Mouse (Mus musculus) thymus, adult 2 months (tissue): ENCODE measurements around the gene Mfsd4b3. TPM values are rescaled to one million over a fixed set of nuclear protein-coding genes. Genes with fewer than 3 reads are reported as not detected.
A peak's percentile ranks its signal among the peaks of the same experiment; 100 is the strongest.
"Not testable (repeated sequence)": the region's sequence is repeated elsewhere in the genome, so short reads cannot be mapped to it uniquely, and the experiment has no call there.

Experiments
- DNase-seq: peaks from one replicate; pipeline ENCODE4 v3.0.0; 2021
- H3K27ac ChIP-seq: fragments of 200-500 bp; 2 replicates; pipeline ENCODE4 v1.5.1; 2012; ENCODE audit warnings: low read length, control low read depth; ENCODE audit not compliant: control insufficient read depth, insufficient read depth
- H3K27me3 ChIP-seq: fragments of 200-500 bp; 2 replicates; pipeline ENCODE4 v1.6.1; 2012; ENCODE audit warnings: mild to moderate bottlenecking, low read length, moderate library complexity, mixed read lengths; ENCODE audit not compliant: control insufficient read depth, insufficient read depth
- H3K36me3 ChIP-seq: fragments of 200-500 bp; 2 replicates; pipeline ENCODE4 v1.6.1; 2012; ENCODE audit warnings: mild to moderate bottlenecking, low read length, moderate library complexity; ENCODE audit not compliant: control insufficient read depth, insufficient read depth
- H3K4me1 ChIP-seq: fragments of 200-500 bp; replicated peaks from 2 replicates; pipeline ENCODE4 v1.6.1; 2012; ENCODE audit warnings: low read length; ENCODE audit not compliant: control insufficient read depth, insufficient read depth
- H3K4me3 ChIP-seq: fragments of 200-500 bp; 2 replicates; pipeline ENCODE4 v1.5.1; 2012; ENCODE audit warnings: mild to moderate bottlenecking, low read length, control low read depth, moderate library complexity; ENCODE audit not compliant: control insufficient read depth, insufficient read depth
- CTCF ChIP-seq: fragments of 200-500 bp; IDR thresholded peaks from 2 replicates; pipeline ENCODE4 v1.5.1; 2012; ENCODE audit warnings: mild to moderate bottlenecking, control low read depth, low read length, moderate library complexity, borderline replicate concordance; ENCODE audit not compliant: control insufficient read depth, poor library complexity, insufficient read depth; ENCODE audit errors: extremely low read depth
- POLR2A ChIP-seq: fragments of 200-500 bp; IDR thresholded peaks from 2 replicates; pipeline ENCODE4 v1.6.1; 2012; ENCODE audit warnings: mild to moderate bottlenecking, low read length, control low read depth, moderate library complexity; ENCODE audit not compliant: control insufficient read depth, poor library complexity, insufficient read depth; ENCODE audit errors: extremely low read depth
- WGBS: fragments of 180-500 bp; shearing (Covaris S2); methylation state at CpG from one replicate; pipeline ENCODE4 v1.1.7; 2018; 5-methylcytosine and 5-hydroxymethylcytosine counted together
- polyA plus RNA-seq: library from polyadenylated mRNA; depleted of rRNA; stranded (reverse); fragments of >200 nt; gene quantifications from 2 replicates; pipeline ENCODE4 v1.2.3, GENCODE M21; 2012; rRNA removed

Mfsd4b3 gene
- polyA plus RNA-seq: 0.82 and 1.2 TPM in 2 replicates

- Histone ChIP-seq H3K4me1 (peaks cover 6% of the 10 kb centered on the region; the same call in 1 of the 2 replicates), H3K27ac (no peak within 1 kb of the TSS), H3K27me3 (no peaks in the 10 kb centered on the region), H3K36me3 (no peaks in the 10 kb centered on the region), H3K4me3 (peak within 1 kb of the TSS; percentile 45)
- WGBS: 1% methylated on average over 38 of the region's 38 CpGs
- DNase-seq: peak; percentile 96
- TF ChIP-seq CTCF (peak; percentile 68; the same call in 1 of the 2 replicates), POLR2A (peak; percentile 53)
Measured at GRCm38 (mm10) chr10:39959761-39960440, at the start of gene Mfsd4b3. TSS of gene Mfsd4b3 (minus strand) at chr10:39960153.

GRCm38 (mm10) chr10:40009591-40009990 is 49.6 kb upstream of the Mfsd4b3 start:
- WGBS: 86% methylated on average over 11 of the region's 11 CpGs
- Histone ChIP-seq H3K36me3 (no peaks in the 10 kb centered on the region), H3K4me1 (peaks cover 6% of the 10 kb centered on the region; the same call in 1 of the 2 replicates), H3K27me3 (no peaks in the 10 kb centered on the region), H3K4me3 (no peak overlapping the region), H3K27ac (no peak overlapping the region)
- no peak for TF ChIP-seq CTCF
- no peak for TF ChIP-seq POLR2A
- no peak for DNase-seq

DNA sequence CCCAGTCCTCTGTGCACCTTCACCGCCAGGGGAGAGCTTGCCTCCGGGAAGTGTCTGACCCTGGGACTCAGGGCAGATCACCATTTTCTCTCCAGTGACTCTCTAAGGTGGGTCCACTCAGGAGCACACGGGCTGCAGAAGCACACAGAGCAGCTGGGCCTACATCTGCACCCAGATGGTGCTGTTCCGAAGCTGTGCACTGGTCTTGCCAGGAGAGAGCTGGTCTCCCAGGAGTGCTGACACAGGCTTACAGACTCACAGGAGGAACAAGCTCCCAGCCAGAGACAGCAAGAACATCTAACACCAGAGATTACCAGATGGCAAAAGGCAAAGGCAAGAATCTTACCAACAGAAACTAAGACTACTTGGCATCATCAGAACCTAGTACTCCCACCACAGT is 48.9 kb upstream of the Mfsd4b3 start:
- H3K4me1 ChIP-seq, H3K27me3 ChIP-seq, H3K4me3 ChIP-seq, H3K27ac ChIP-seq, H3K36me3 ChIP-seq, DNase-seq: not testable (repeated sequence)
- 94% methylated on average over 4 of the region's 4 CpGs for WGBS

DNA sequence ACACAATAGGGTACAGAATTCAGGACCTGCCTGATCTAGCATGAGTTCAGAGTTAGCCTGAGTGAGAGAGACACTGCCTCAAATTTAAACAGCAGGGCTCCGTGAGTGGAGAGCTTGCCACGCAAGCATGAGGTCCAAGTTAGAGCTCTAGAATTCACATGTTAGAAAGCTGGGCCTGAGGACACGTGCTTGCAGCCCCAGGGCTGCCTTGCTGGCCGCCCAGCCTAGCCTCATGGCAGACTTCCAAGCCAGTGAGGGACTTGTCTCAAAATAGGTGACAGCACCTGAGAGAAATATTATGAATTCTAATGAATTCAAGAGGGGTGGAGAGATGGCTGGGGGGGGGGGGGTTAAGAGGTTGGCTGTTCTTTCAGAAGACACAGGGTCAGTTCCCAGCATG is 48.0 kb upstream of the Mfsd4b3 start:
- Histone ChIP-seq H3K4me1 (peaks cover 6% of the 10 kb centered on the region; the same call in 1 of the 2 replicates), H3K36me3 (no peaks in the 10 kb centered on the region), H3K27ac (no peak overlapping the region), H3K4me3 (no peak overlapping the region), H3K27me3 (no peaks in the 10 kb centered on the region)
- no peak for DNase-seq
- 92% methylated on average over 4 of the region's 4 CpGs for WGBS
- TF ChIP-seq CTCF (no peak), POLR2A (no peak)

- 67% methylated on average over 10 of the region's 10 CpGs for WGBS
- DNase-seq: no peak
- TF ChIP-seq CTCF (no peak), POLR2A (no peak)
- no peak overlapping the region for H3K4me3 ChIP-seq
- H3K4me1 ChIP-seq: peaks cover 6% of the 10 kb centered on the region; the same call in 1 of the 2 replicates
- no peak overlapping the region for H3K27ac ChIP-seq
- H3K27me3 ChIP-seq: no peaks in the 10 kb centered on the region
- no peaks in the 10 kb centered on the region for H3K36me3 ChIP-seq
Measured at GRCm38 (mm10) chr10:40006963-40007362, 47.0 kb upstream of the Mfsd4b3 start.

- no peaks in the 10 kb centered on the region for H3K36me3 ChIP-seq
- no peak for TF ChIP-seq POLR2A
- TF ChIP-seq CTCF: no peak
- 0 out of 2 replicates have a peak, but pooled peaks cover 2% of the 10 kb centered on the region for H3K4me1 ChIP-seq
- 93% methylated on average over 2 of the region's 2 CpGs for WGBS
- no peak overlapping the region for H3K4me3 ChIP-seq
- DNase-seq: no peak
- no peaks in the 10 kb centered on the region for H3K27me3 ChIP-seq
- no peak overlapping the region for H3K27ac ChIP-seq
Measured at GRCm38 (mm10) chr10:40000746-40001145, 40.8 kb upstream of the Mfsd4b3 start.

DNA sequence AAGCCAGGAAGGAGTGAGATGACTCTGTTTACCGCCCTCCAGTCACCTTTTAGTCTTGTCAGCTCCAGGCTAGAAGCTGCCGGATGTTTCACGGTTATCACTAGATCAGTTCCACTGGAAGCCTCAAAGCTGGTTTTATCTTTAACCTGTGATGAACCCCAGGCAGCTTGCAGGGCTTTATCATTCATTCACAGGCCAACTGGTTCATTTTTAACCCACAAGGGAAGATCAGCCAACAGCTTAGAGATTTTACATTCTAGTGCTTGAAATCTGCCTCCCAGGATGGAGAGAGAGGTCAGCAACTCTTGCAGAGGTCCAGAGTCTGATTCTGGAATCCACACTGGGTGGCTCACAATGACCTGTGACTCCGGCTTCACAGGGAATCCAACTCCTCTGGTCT is 31.2 kb upstream of the Mfsd4b3 start:
- peak; percentile 36 for DNase-seq
- H3K27me3 ChIP-seq: no peaks in the 10 kb centered on the region
- no peak overlapping the region for H3K4me3 ChIP-seq
- H3K4me1 ChIP-seq: peaks cover 9% of the 10 kb centered on the region
- TF ChIP-seq CTCF (no peak), POLR2A (no peak)
- 51% methylated on average over 4 of the region's 4 CpGs for WGBS
- no peaks in the 10 kb centered on the region for H3K36me3 ChIP-seq
- no peak overlapping the region for H3K27ac ChIP-seq
